Mouse (Mus musculus) heart, postnatal 36 days (tissue): ENCODE measurements around the gene Otop3. TPM values are rescaled to one million over a fixed set of nuclear protein-coding genes. Genes with fewer than 3 reads are reported as not detected.
A peak's percentile ranks its signal among the peaks of the same experiment; 100 is the strongest.

Experiments used
- DNase-seq, 2 experiments: peaks; one replicate each; pipeline ENCODE4 v3.0.0; 2021 to 2022
- intact Hi-C: fragments of 180-260 bp; cut with DNase I; formaldehyde crosslinking; loops from one replicate; pipeline ENCODE4 v1.15.1; 2025
- total RNA-seq, 2 experiments: library from RNA; stranded (reverse); gene quantifications; 2 replicates each; pipeline ENCODE4 v1.2.3; 2021

Otop3 gene
- not detected for total RNA-seq

- intact Hi-C loops, result no loop called here
- no peak for DNase-seq
Observed at GRCm38 (mm10) chr11:115334531-115334930, at the start of gene Otop3. Gene Otop3, plus strand, starts transcription at chr11:115334731.

GRCm38 (mm10) chr11:115285282-115285681 is 49.2 kb upstream of the Otop3 start:
- intact Hi-C loops, result no loop called here
- DNase-seq, result no peak

- DNase-seq, result no peak
Observed at GRCm38 (mm10) chr11:115286201-115286993, 48.1 kb upstream of the Otop3 start.

GRCm38 (mm10) chr11:115287386-115287785 is 47.1 kb upstream of the Otop3 start:
- intact Hi-C loops, result no loop called here

More at GRCm38 (mm10) chr11:115286201-115286993, 48.1 kb upstream of the Otop3 start:
- intact Hi-C loops, result no loop called here

GRCm38 (mm10) chr11:115288305-115288704 is 46.2 kb upstream of the Otop3 start:
- intact Hi-C loops, result no loop called here
- DNase-seq, result no peak

More at GRCm38 (mm10) chr11:115287386-115287785, 47.1 kb upstream of the Otop3 start:
- DNase-seq, result no peak

GRCm38 (mm10) chr11:115289885-115290284 is 44.6 kb upstream of the Otop3 start:
- DNase-seq, result no peak
- intact Hi-C loops, result no loop called here

GRCm38 (mm10) chr11:115290314-115290713 is 44.2 kb upstream of the Otop3 start:
- intact Hi-C loops, result no loop called here
- DNase-seq, result no peak

GRCm38 (mm10) chr11:115290919-115291318 is 43.6 kb upstream of the Otop3 start:
- intact Hi-C loops, result no loop called here
- DNase-seq, result peak; percentile 75 to 80

GRCm38 (mm10) chr11:115291503-115291902 is 43.0 kb upstream of the Otop3 start:
- intact Hi-C loops, result no loop called here
- no peak for DNase-seq

GRCm38 (mm10) chr11:115292631-115293375 is 41.7 kb upstream of the Otop3 start:
- DNase-seq, result no peak
- intact Hi-C loops, result no loop called here

GRCm38 (mm10) chr11:115295939-115296338 is 38.6 kb upstream of the Otop3 start:
- intact Hi-C loops, result no loop called here
- no peak for DNase-seq

GRCm38 (mm10) chr11:115296471-115297210 is 37.9 kb upstream of the Otop3 start:
- DNase-seq, result no peak
- intact Hi-C loops, result no loop called here

- DNase-seq, result peak; percentile 41 to 52
- intact Hi-C loops, result no loop called here
Observed at GRCm38 (mm10) chr11:115297214-115297826, 37.2 kb upstream of the Otop3 start, which contains the start of gene Fads6. Gene Fads6, minus strand, starts transcription at chr11:115297663.

GRCm38 (mm10) chr11:115298160-115298559 is 36.4 kb upstream of the Otop3 start:
- intact Hi-C loops, result no loop called here
- DNase-seq, result no peak

- intact Hi-C loops, result no loop called here
Observed at GRCm38 (mm10) chr11:115300745-115301144, 33.8 kb upstream of the Otop3 start.

GRCm38 (mm10) chr11:115301351-115301750 is 33.2 kb upstream of the Otop3 start:
- no peak for DNase-seq
- intact Hi-C loops, result no loop called here

More at GRCm38 (mm10) chr11:115300745-115301144, 33.8 kb upstream of the Otop3 start:
- no peak for DNase-seq

GRCm38 (mm10) chr11:115303167-115303566 is 31.4 kb upstream of the Otop3 start:
- intact Hi-C loops, result no loop called here
- DNase-seq, result no peak

- intact Hi-C loops, result no loop called here
- DNase-seq, result no peak
Observed at GRCm38 (mm10) chr11:115306863-115307262, 27.7 kb upstream of the Otop3 start, which contains the start of gene Otop2. Gene Otop2, plus strand, starts transcription at chr11:115307163.

GRCm38 (mm10) chr11:115308781-115309180 is 25.8 kb upstream of the Otop3 start:
- no peak for DNase-seq
- intact Hi-C loops, result no loop called here

- intact Hi-C loops, result no loop called here
- no peak for DNase-seq
Observed at GRCm38 (mm10) chr11:115314249-115314648, 20.3 kb upstream of the Otop3 start.
